ENCODE assay signal across 18 mouse cellular contexts in genomic region chr10:60744543-60745290, GRCm38 (mm10). TPM values are rescaled to one million over a fixed set of nuclear protein-coding genes. Genes with fewer than 3 reads are reported as not detected.
DNase-seq lines count a peak whose midpoint lies in the region; ATAC-seq and TF ChIP-seq lines count a peak whose summit lies in the region.
"Had no signal": no experiment of that assay in that cellular context is flagged by ENCODE, and none has a peak within 500 bp of the region (broad histone marks: within the 10 kb centered on the region; RNA-seq: fewer than 3 reads in every experiment).

No protein-coding gene starts in this region.

- no peak overlapping the region for H3K27ac ChIP-seq in forebrain, postnatal 0 days (ENCODE audit: low read depth, low read length)
- H3K27ac ChIP-seq: forebrain, embryonic 12.5 days; hindbrain, embryonic 15.5 days; limb, embryonic 12.5 days; liver, embryonic 15.5 days; neural tube, embryonic 12.5 days had no signal

- no peaks in the 10 kb centered on the region for H3K36me3 ChIP-seq in forebrain, postnatal 0 days (ENCODE audit: insufficient read depth)
- H3K36me3 ChIP-seq: forebrain, embryonic 12.5 days; hindbrain, embryonic 15.5 days; limb, embryonic 12.5 days; liver, embryonic 15.5 days had no signal

- no peaks in the 10 kb centered on the region for H3K9me3 ChIP-seq in forebrain, postnatal 0 days (ENCODE audit: low read length)
- H3K9me3 ChIP-seq: forebrain, embryonic 12.5 days; hindbrain, embryonic 15.5 days; limb, embryonic 12.5 days; liver, embryonic 15.5 days; neural tube, embryonic 12.5 days had no signal

- H3K9ac ChIP-seq in forebrain, postnatal 0 days, result no peak overlapping the region
- H3K9ac ChIP-seq: forebrain, embryonic 12.5 days; hindbrain, embryonic 15.5 days; limb, embryonic 12.5 days; liver, embryonic 15.5 days; neural tube, embryonic 12.5 days had no signal

- 90% methylated on average over 13 of the region's 14 CpGs for WGBS in forebrain, postnatal 0 days

- no peak overlapping the region for H3K4me3 ChIP-seq in forebrain, postnatal 0 days (ENCODE audit: low read depth, low read length)
- H3K4me3 ChIP-seq: forebrain, embryonic 12.5 days; hindbrain, embryonic 15.5 days; limb, embryonic 12.5 days; liver, embryonic 15.5 days; neural tube, embryonic 12.5 days had no signal

- peak; percentile 70 for DNase-seq in layer of hippocampus, adult 9-11 months
- DNase-seq in layer of hippocampus, adult 9-10 months (ENCODE audit: low spot score), result no peak
- DNase-seq in CD4-positive helper T cell, adult 2 months (ENCODE audit: low read depth, low spot score), result peak; percentile 39
- peak; percentile 44 for DNase-seq in adipocyte (ENCODE audit: low spot score)
- DNase-seq in urinary bladder, postnatal 25 days (ENCODE audit: low spot score), result no peak
- no peak for DNase-seq in forebrain, postnatal 0 days
- DNase-seq: cerebellum, adult 18-20 months; lung, postnatal 14 days; midbrain, embryonic 14.5 days; right cerebral cortex, postnatal 4 days; thymus, postnatal 25 days had no signal

- no peak overlapping the region for H3K4me2 ChIP-seq in forebrain, postnatal 0 days (ENCODE audit: low read depth)
- H3K4me2 ChIP-seq: forebrain, embryonic 12.5 days; hindbrain, embryonic 15.5 days; limb, embryonic 12.5 days; liver, embryonic 15.5 days; neural tube, embryonic 12.5 days had no signal

- ATAC-seq in inflammation-experienced regulatory T-cells, adult 6 months, result peak; percentile 27
- ATAC-seq in forebrain, postnatal 0 days, result no peak
- ATAC-seq: Patski had no signal

- H3K4me1 ChIP-seq in forebrain, postnatal 0 days (ENCODE audit: insufficient read depth), result peaks cover 4% of the 10 kb centered on the region; the same call in 1 of the 2 replicates

- H3K27me3 ChIP-seq in forebrain, postnatal 0 days (ENCODE audit: insufficient read depth, low read length), result no peaks in the 10 kb centered on the region
- H3K27me3 ChIP-seq: forebrain, embryonic 12.5 days; hindbrain, embryonic 15.5 days; limb, embryonic 12.5 days; liver, embryonic 15.5 days; neural tube, embryonic 12.5 days; Patski had no signal

- TF ChIP-seq CTCF in forebrain, postnatal 0 days (IDR thresholded peaks at IDR 0.05; ENCODE audit: low read depth), result no peak

RNA-seq across cellular contexts. Expression of gene Slc29a3, which starts 7.9 kb away (rescaled TPM):
- 10 to 100 TPM; 10.6 to 18.7 (median 14.6) TPM for polyA plus RNA-seq in inflammation-experienced regulatory T-cells, adult 6 months (2017; shearing (Covaris generic))
- total RNA-seq in forebrain, postnatal 0 days (2014; rRNA removed), result 6.5 and 9.3 TPM in 2 replicates
- 7.8 and 11.6 TPM in 2 replicates for polyA plus RNA-seq in forebrain, postnatal 0 days (2015; fragmentation: Nextera tagmentation; extraction: Ambion mirVana)

RNA-seq across cellular contexts. Expression of gene Cdh23, which starts 48.4 kb away (rescaled TPM):
- polyA plus RNA-seq in inflammation-experienced regulatory T-cells, adult 6 months (2017; shearing (Covaris generic)), result 1 to 10 TPM; 5.0 to 7.1 (median 5.6) TPM
- total RNA-seq in forebrain, postnatal 0 days (2014; rRNA removed), result 6.2 and 13.1 TPM in 2 replicates
- polyA plus RNA-seq in forebrain, postnatal 0 days (2015; fragmentation: Nextera tagmentation; extraction: Ambion mirVana), result 0.58 and 1.9 TPM in 2 replicates

Comparison
In these comparisons a context has a peak if more than half of its experiments do, and no peak if none do; other contexts are left out.
1. DNase-seq: peak in layer of hippocampus, adult 9-11 months (single experiment), CD4-positive helper T cell, adult 2 months (single experiment) and adipocyte (single experiment); none in layer of hippocampus, adult 9-10 months (single experiment), urinary bladder, postnatal 25 days (single experiment) and forebrain, postnatal 0 days (single experiment).